Mouse (Mus musculus) gonadal fat pad, adult 2 months (tissue): ENCODE data around the gene Eps8l2. TPM values are rescaled to one million over a fixed set of nuclear protein-coding genes. Genes with fewer than 3 reads are reported as not detected.
"Not testable (repeated sequence)": the region's sequence is repeated elsewhere in the genome, so short reads cannot be mapped to it uniquely, and the experiment has no call there.

Source experiments
- DNase-seq: peaks from one replicate; pipeline ENCODE4 v3.0.0-alpha.2; 2012; ENCODE audit warnings: low read depth
- polyA plus RNA-seq: library from polyadenylated mRNA; depleted of rRNA; stranded (reverse); fragments of >200 nt; gene quantifications from 2 replicates; pipeline ENCODE4 v1.2.3, GENCODE M21; 2012

Eps8l2 gene
- polyA plus RNA-seq, 1 experiment = 22.3 TPM

DNA sequence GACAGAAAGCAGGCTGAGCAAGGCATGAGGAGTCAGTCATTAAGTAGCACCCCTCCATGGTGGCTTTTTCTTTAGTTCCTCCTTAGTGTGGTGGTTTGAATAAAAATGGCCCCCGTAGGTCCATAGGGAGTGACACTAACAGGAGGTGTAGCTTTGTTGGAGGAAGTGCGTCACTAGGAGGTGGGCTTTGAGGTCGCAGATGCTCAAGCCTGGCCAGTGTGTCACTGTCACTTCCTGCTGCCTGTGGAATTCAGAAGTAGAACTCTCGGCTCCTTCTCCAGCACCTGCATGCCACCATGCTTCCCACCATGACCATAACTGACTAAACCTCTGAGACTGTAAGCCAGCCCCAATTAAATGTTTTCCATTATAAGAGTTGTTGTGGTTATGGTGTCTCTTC is 28.7 kb downstream of the Eps8l2 start:
- DNase-seq = no peak

DNA sequence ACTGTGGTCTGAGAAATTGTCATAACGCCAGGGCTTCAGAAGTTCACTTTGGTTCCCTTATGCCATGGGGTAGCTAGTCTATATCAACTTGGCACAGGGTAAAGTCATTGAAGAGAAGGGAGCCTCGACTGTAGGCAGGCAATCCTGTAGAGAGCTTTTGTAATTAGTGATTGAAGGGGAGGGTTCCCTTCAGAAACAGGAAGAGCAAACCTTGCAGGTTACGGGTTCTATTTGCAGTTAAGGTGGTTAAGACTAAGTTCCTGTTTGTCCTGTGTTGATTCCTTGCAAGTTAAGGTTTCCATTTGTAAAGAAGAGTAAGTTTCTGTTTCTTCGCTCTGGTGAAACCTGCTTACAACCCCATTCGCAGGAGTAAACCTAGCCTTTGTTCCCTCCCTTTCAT is 31.2 kb downstream of the Eps8l2 start:
- DNase-seq = no peak

DNA sequence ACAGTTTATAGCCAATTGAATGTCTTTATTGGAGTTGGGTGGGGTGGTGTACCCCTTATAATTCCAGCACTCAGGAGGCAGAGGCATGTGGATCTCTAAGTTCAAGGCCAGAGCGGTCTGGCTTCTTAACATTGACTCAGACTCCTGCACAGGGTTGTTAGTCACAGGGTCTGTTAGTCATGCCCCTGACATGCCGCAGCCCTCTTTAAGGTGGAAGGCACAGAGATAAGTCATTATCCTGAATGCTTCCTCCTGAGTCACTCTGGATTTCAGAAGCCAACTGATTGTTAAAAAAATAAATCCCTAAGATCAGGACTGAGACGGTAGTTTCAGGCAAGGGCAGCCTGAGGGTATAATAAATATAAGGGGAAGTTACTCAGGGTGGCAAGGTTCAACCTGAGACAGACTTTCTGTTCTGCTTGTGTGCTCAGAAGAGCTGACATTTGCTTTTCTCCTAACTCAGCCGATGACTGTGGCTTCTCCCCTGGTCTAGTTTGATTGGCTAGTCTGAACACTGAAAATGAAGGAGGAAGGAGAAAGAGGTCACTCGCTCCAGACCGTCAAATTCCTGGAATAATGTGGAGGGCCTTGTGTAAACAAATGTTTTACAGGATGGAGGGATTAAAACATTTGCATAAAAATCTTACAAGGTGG is 33.4 kb downstream of the Eps8l2 start:
- DNase-seq = no peak

DNA sequence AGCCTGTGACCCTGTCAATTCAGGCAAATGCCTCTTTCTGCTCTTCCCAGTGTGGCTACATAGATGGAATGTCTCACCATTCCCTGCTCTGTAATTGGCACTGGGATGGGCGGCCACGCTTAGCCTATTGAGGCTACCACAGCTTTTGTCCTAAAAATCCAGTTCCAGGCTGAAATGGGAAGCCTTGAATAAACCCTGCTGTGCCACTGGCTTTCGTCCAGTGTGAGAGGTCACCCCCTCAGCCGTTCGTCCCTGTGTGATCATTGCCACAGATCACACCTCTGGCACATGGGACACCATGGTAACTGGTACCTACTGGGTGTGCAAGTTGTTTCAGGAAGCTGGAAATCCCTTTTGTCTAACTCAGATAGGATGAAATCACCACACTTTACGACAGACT is 34.9 kb downstream of the Eps8l2 start:
- no peak for DNase-seq

DNA sequence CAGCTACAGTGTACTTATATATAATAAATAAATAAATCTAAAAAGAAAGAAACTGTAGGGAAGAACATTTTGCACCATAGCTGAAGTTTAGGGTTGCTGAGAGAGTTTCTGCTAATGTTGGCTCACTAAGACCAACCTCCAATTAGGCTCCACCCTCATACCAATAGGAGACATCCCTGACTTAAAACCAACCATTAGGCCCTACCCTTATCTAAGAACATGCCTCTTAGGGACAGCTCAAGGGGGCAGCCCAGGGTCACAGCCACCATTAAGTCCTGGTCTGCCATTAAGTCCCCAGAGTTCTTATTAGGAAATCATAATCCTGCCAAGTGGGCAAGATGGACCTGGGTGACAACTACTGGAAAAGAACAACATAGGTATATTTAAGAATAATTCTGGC is 35.7 kb downstream of the Eps8l2 start:
- DNase-seq = no peak

DNA sequence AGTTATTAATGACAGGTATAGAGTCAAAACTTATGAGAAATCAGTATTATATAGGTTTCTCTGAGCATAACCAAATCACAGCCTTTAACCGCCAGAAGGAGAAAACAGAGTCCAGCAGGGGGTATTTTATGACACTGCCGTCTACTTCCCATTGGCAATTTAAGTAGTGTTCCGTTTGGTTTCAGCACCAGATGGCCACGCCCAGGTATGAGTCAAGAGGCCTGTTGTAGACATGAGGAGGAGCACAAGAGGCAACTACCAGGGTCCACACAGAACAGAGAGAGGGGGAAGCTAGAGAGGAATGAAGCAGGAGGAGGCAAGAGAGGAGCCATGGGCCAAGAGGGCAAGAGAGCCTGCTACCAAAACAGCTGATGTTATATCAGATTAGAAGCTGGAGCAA is 40.9 kb downstream of the Eps8l2 start:
- DNase-seq = no peak

DNA sequence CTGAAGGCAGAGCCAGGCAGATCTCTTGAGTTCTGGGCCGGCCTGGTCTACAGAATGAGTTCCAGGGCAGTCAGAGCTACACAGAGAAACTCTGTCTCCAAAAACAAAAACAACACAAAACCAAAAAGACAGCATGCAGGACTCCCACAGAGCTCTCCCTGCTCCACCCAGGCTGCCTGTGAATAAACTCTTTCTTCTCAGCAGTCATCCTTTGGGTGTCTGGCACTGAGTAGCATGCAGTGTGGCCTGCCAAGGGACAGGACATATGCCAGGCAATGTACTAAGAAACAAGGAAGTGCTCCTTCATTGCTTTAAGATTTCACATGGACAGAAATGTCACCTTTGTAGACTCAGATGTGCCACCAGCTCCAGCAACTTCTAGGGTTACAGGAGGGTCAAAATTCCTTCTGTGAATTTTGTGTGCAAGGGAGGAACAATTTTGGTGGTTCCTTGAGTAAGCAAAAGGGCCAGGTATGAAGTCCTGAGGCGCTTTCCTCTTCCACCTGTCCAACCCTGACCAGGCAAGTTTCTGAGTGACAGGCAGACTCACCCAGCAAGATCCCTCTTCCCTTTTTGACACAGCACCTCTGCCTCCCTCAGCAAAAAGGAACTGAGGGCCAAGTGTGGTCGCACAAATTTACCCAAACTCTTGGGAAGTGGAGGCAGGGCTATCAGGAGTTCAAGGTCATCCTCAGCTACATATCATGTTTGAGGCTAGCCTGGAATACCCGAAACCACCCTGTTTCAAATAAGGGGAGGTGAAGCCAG is 42.6 kb downstream of the Eps8l2 start:
- peak; percentile 91 for DNase-seq

DNA sequence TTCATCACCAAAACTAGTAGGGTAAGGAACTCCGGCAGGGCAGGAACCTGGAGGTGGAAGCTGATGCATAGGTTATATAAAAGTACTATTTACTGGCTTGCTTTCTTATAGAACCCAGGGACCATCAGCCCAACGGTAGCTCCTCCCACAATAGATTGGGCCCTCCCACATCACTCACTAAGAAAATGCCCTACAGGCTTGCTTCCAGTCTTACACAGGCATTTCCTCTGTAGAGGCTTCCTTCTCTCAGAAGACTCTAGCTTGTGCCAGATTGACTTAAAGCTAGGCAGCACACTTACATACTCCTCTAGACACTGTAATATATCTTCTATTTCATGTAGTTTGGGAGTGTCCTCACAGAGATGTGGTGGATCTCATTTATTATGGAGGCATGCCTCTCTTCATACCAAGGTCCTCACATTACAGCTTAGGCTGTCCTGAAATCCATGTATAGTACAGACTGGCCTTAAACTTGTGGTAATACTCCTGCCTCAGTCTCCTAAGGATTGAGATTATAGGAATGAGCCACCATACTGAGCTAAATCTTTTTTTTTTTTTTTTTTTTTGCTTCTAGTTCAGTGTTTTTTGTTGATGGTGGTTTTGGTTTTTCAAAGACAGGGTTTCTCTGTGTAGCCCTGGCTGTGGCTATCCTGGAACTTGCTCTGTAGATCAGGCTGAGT is 49.3 kb downstream of the Eps8l2 start:
- DNase-seq = no peak

DNA sequence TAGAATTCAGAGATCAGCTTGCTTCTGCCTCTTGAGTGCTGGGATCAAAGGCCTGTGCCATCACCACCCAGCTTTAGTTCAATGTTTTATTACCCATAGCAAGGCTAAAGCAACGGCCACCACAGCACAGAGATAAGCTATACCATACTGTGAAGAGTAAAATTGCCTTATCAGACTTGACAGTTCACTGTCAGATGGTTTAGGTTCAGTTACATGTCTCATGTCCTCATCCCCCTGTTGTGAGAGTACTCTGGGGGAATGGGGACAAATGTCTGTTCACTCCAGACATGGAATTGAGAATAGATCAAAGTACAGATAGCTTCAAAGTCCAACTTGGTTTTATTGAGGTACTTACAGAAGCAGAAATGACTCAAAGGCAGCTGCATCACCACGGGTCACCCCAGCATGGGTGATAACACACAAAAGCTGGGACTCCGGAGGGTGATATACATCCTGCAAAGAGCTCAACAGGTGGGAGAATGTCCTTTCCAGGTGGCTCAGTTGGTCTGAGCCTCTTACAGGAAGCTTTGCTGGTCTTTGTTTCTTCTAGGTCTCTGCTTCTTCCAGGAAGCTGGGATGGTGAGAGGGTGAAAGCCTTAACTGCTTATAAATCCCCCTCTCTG is 49.9 kb downstream of the Eps8l2 start:
- DNase-seq = no peak

DNA sequence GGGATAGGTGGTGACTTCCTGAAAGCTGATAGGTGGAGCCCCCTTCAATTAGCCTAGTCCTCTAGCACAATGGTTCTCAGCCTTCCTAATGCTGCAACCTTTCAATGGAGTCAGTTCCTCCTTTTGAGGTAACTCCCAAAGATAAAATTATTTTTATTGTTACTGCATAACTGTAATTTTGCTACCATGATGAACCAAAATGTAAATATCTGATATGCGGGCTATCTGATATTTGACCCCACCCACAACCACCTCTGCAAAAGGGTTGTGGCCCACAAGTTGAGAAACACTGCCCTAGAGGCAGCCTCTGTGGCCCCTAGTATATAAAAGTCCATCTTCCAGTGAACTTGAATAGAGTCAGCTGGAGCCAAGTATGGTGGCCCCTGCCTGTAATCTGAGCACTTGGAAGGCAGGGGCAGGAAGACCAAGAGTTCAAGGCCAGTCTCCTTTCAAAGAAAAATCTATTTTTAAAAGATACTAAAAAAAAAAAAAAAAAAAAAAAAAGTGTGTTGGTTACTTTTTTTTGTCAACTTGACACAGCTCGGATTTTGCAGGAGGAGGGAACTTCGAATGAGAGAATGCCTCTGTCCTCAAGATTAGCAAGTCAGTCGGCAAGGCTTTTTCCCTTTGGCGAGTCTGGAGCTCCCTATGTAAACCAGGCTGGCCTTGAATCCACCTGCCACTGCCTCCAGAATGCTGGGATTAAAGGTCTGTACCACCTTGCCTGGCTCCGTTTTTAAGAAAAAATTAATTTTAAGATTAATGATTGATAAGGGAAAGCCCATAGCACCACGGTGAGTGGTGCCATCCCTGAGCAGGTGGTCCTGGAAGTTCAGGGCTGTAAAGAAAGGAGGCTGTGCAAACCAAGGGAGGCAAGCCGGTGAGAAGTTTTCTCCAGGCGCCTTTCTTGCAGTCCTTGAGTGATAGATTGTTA is 51.9 kb downstream of the Eps8l2 start:
- DNase-seq = no peak

DNA sequence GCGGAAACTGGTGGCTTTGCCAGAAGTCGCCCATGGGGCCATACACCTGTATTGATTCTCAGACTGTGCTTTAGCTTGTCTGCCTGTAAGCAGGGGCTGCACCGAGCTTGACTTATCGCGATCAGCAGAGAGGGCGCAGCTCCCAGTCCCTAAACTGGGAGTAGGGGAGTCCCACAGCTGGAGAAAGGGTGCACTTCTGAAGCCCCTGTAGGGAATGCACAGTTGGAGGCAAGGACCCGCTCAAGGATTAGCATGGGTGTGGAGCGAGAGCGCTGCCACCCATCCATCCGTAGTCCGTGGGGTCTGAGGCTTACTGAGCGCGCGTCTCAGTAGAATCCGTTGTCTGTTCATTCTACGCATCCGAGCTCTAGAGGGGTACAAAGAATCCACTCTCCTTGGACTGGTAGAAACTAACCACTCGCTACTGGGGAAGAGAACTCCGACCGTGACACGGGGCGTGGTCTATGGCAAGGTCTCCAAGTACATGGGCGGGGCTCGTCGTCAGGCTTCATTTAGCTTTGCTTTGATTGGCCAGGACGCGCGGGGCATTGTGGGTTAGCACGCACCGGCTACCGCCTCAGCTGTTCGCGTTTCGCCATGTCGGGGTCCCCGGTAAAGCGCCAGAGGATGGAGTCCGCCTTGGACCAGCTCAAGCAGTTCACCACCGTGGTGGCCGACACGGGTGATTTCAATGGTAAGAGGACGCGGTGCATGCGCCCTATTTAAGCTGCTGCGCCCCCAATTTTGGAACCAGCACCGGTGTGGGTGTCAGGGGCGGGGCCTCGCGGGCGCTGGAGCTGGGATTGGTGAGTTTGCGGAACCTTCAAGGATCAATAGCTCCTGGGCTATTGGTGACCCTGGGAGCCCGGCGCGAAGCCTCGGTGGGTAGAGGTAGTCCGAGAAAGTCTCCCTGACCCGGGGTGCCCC is 53.2 kb downstream of the Eps8l2 start, which contains the start of gene Taldo1:
Gene Taldo1 (plus strand): TSS at position 575 of the 927 bp plus-strand sequence.
- no peak for DNase-seq

DNA sequence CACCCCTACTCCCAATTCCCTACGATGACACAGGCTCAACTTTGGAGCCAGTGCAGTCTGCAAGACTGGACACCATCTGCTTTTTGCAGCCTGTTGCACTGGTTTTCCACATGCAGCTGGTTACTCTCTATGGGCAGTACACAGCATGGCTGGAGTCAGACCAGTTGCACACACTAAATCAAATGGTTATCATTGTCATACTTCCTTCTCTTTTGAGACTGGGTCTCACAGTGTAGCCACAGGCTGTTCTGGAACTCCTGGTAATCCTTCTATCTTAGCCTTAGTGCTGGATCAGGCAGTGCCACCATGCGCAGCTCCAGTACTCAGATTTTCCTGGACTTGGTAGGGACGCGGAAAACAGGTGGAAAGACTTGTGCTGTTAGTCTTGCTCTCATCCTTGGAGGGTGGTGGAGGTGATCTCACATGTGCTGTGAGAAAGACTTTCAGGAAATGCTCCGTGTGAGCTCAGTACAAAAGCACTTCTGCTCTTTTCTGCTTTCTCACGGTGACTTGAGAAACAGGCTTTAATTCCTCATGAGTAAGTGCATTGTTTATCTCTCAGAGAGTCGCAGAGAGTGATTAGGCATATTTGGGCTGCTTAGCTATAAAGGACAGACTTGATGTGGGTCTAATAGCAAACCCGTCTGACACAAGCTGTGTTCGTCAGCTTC is 54.0 kb downstream of the Eps8l2 start:
- no peak for DNase-seq

DNA sequence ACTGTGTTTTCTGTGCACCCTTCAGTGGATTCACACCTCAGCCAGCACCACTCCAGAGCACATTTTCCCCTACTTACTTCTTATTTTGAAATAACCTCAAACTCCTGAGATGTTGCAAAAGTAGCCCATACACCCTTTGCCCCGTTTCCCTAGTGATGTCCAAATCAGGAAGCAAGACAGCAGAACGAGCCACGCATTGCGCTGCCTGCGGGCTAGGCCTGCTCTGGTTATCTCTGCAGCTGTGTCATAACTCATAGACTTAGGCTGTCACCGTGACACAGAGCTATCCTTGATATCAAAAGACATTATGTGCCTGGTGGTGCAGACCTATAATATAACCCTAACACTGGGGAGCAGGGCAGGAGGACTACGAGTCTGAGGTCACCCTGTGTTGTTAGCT is 55.5 kb downstream of the Eps8l2 start:
- DNase-seq = no peak

DNA sequence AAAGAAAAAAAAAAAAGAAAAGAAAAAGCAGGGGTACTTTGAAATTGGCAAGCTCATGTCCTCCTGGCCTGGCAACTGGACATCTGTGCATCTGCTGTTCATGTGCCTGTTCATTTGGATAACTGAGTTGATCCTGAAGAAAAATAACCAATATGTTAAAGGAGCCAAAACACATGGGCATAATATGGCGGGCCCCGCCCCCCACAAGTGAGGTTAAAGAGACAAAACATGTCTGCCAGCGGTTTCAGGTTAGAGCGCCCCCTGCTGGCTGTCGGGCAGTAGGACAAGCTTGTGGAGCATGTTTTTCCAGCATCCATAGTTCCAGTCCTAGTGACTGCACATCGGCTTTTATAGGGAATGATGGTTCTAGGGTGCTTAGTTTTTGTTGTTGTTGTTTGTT is 56.1 kb downstream of the Eps8l2 start:
- DNase-seq = no peak

DNA sequence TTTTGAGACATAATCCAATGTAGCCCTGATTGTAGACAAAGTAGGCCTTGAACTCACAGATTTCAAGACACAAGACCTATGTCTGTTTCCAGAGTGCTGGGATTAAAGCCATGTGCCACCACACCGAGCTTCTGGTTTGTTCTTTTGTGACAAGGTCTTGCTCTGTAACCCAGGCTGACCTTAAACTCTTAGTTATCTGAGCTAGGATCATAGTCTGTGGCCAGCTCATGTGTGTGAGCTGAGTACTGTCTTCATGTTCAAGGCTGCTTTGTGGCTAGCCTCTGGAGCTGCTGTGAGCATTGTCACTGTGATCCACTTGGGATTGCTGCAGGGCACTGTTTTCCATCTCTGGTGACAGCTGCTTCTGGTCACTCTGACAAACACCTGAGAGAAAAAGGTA is 56.7 kb downstream of the Eps8l2 start:
- DNase-seq = no peak

DNA sequence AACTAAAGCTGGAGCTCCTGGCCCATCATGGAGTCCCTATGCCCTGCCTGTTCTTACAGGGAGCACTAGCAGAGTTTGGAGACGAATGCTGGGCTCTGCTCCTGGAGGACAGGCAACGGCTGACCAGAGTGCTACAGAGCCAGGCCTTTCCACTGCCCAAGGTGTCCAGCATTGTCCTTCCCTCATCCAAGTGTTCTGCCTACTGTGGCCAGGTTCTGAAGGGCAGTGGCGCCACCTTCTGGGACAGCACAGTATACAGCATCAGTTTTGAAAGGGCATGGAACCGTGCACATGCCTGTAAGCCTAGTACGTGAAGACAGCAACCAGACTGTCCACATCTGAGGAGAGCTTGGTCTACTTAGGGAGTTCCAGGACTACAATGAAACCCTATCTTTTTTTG is 64.6 kb downstream of the Eps8l2 start:
- DNase-seq = no peak

DNA sequence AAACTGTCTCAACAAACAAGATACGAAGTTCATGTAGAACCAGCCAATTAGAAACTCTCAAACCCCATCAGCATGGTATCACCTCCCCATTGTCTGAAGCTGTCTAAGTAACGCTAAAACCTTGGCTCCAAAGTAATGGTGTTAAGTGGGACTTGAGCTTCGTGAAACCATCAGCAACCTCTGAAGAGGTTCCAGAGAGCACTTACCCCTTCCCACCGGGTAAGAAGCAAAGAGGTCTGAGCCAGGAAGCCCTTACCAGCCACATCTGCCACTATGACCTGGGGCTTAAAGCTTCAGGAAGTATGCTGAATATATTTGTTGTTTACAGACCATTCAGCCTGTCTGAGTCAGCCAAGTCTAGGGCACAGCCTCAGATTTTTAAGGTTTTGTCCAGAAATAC is 66.8 kb downstream of the Eps8l2 start:
- DNase-seq = no peak

DNA sequence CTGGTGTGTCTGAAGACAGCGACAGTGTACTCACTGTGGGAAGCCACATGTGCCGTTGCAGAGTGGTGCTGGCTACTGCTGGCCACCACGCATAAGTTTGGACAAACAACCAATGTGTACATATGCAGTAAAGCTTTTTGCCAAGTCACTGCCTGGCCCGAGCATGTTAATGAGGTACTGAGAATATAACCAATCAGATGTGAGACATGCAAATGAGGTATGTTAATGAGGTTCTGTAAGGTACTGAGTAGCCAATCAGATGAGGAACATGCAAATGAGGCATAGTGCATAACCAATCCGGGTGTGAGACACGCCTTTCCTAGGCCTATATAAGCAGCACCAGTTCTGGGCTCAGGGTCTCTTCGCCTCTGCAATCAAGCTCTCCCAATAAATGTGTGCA is 69.0 kb downstream of the Eps8l2 start:
- DNase-seq = not testable (repeated sequence)

DNA sequence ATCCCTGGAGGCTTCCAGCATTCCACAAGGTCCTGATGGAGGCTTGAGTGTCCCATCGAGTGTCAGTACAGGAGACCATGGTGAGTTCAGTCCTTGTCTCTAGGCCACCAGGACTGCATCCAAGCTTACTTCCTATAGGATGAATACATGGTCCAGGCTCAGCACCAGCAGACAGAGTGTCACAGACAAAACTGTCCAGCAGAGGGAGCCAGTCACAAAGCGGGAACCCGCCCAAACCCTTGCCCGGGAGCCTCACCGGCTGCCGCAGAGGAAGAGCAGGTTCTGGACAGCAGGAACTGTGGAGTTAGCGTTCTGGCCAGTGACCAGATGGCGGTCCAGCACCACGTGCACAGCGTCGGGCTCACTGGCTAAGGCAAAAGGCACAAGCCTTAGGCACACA is 70.2 kb downstream of the Eps8l2 start:
- no peak for DNase-seq

DNA sequence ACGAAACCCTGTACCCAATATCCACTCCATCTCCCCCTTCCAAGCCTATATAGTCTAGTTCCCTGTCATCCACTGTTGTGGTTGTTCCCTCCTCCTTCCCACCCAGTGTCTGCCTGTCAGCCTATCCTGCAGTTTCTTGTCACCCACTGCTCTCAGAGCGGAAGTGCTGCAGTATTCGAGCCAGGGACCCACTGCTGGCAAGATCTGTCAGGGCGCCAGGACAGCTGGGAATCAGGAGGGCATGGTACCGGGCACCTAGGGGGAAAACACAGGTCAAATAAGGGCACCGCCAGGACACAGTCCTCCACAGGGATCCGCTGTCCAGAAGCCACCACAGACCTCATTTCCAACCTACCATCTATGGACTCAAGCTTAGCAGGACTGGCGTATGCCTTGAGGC is 72.0 kb downstream of the Eps8l2 start:
- no peak for DNase-seq
